Mouse (Mus musculus) spleen, postnatal 0 days (tissue): Measurements from ENCODE around the gene Gm5431. TPM values are rescaled to one million over a fixed set of nuclear protein-coding genes. Genes with fewer than 3 reads are reported as not detected.

Source experiments
- polyA plus RNA-seq: library from polyadenylated mRNA; unstranded; fragments of >200 nt; fragmentation: Nextera tagmentation; extraction: Ambion mirVana; gene quantifications from 2 replicates; pipeline ENCODE4 v1.2.1, GENCODE M21; 2015

Gm5431 gene
- polyA plus RNA-seq = 0.29 and 0.42 TPM in 2 replicates

GRCm38 (mm10) chr11:48902021-48902420, at the start of gene Gm5431:
Gene Gm5431 (minus strand): TSS chr11:48902214.

GRCm38 (mm10) chr11:48946090-48946489, 44.1 kb upstream of the Gm5431 start, which contains the start of gene Psme2b:
Gene Psme2b (minus strand): TSS chr11:48946190.

GRCm38 (mm10) chr11:48871201-48871772, 30.7 kb downstream of the Gm5431 start, which contains the start of gene Irgm1:
Gene Irgm1 (minus strand): TSS chr11:48871683.

Other genes with a start within 250 kb of the Gm5431 start
- 835 and 855 TPM in 2 replicates for gene Rack1, start 101.9 kb downstream of the Gm5431 start, polyA plus RNA-seq
- 4.2 and 5.0 TPM in 2 replicates for gene Trim41, start 84.9 kb downstream of the Gm5431 start, polyA plus RNA-seq
- 0.73 and 0.81 TPM in 2 replicates for gene Trim7, start 76.1 kb downstream of the Gm5431 start, polyA plus RNA-seq
- gene Gm12184, start 75.6 kb downstream of the Gm5431 start, polyA plus RNA-seq = 2.4 and 2.8 TPM in 2 replicates
- gene Irgm1, start 30.5 kb downstream of the Gm5431 start, polyA plus RNA-seq = 34.7 and 45.0 TPM in 2 replicates
- 5.9 and 8.4 TPM in 2 replicates for gene Psme2b, start 44.0 kb upstream of the Gm5431 start, polyA plus RNA-seq
- gene Olfr56, start 76.7 kb upstream of the Gm5431 start, polyA plus RNA-seq = 0.26 and 0.39 TPM in 2 replicates
- gene 9930111J21Rik1, start 77.2 kb upstream of the Gm5431 start, polyA plus RNA-seq = 2.0 TPM in 2 replicates
- gene Gm12185, start 90.0 kb upstream of the Gm5431 start, polyA plus RNA-seq = 0.06 TPM in 1 of 2 replicates, not detected in the other
- 3.0 and 4.5 TPM in 2 replicates for gene Tgtp1, start 92.0 kb upstream of the Gm5431 start, polyA plus RNA-seq
- 3.0 and 4.7 TPM in 2 replicates for gene 9930111J21Rik2, start 149.0 kb upstream of the Gm5431 start, polyA plus RNA-seq
- 5.2 and 8.0 TPM in 2 replicates for gene Tgtp2, start 162.0 kb upstream of the Gm5431 start, polyA plus RNA-seq
- gene Ifi47, start 174.4 kb upstream of the Gm5431 start, polyA plus RNA-seq = 14.6 and 19.2 TPM in 2 replicates
- 0.05 and 0.25 TPM in 2 replicates for gene Olfr1396, start 212.7 kb upstream of the Gm5431 start, polyA plus RNA-seq
- gene Olfr1395, start 240.1 kb upstream of the Gm5431 start, polyA plus RNA-seq = not detected in 2 replicates